Comparison of ENCODE assay signal across 8 mouse cellular contexts in genomic region chr16:45841806-45842205, GRCm38 (mm10).
DNase-seq lines count a peak whose midpoint lies in the region; ATAC-seq and TF ChIP-seq lines count a peak whose summit lies in the region.
"Had no signal": no experiment of that assay in that cellular context is flagged by ENCODE, and none has a peak within 500 bp of the region (broad histone marks: within the 10 kb centered on the region; RNA-seq: fewer than 3 reads in every experiment).

No protein-coding gene starts in this region.

- H3K36me3 ChIP-seq in kidney, embryonic 14.5 days (ENCODE audit: control insufficient read depth, insufficient read depth, low read length), result no peaks in the 10 kb centered on the region
- H3K36me3 ChIP-seq in embryonic facial prominence, embryonic 12.5 days, result no peaks in the 10 kb centered on the region
- H3K36me3 ChIP-seq in forebrain, embryonic 14.5 days (ENCODE audit: control insufficient read depth, insufficient read depth, low read length), result no peaks in the 10 kb centered on the region
- H3K36me3 ChIP-seq in lung, postnatal 0 days (ENCODE audit: insufficient read depth, low read length), result no peaks in the 10 kb centered on the region

- no peak overlapping the region for H3K27ac ChIP-seq in kidney, embryonic 14.5 days (ENCODE audit: low read depth, low read length)
- H3K27ac ChIP-seq in embryonic facial prominence, embryonic 12.5 days, result no peak overlapping the region
- no peak overlapping the region for H3K27ac ChIP-seq in forebrain, embryonic 14.5 days (ENCODE audit: low read depth, low read length)
- H3K27ac ChIP-seq in lung, postnatal 0 days (ENCODE audit: low read length), result peak overlapping the region; percentile 97

- H3K9ac ChIP-seq in kidney, embryonic 14.5 days (ENCODE audit: low read depth, low read length), result peak overlapping the region; percentile 68; the same call in 1 of the 2 replicates
- 0 out of 2 replicates have a peak overlapping the region, but pooled peaks have one; percentile 81 for H3K9ac ChIP-seq in embryonic facial prominence, embryonic 12.5 days
- H3K9ac ChIP-seq in forebrain, embryonic 14.5 days (ENCODE audit: low read length), result no peak overlapping the region
- H3K9ac ChIP-seq in lung, postnatal 0 days (replicated peaks; ENCODE audit: low read depth), result no peak overlapping the region

- no peak for TF ChIP-seq EP300 in lung, postnatal 0 days (IDR thresholded peaks at IDR 0.05)

- ATAC-seq in kidney, embryonic 14.5 days (ENCODE audit: low FRiP score, low TSS enrichment), result no peak
- no peak for ATAC-seq in embryonic facial prominence, embryonic 12.5 days (ENCODE audit: insufficient number of reproducible peaks, insufficient read depth, low FRiP score, low TSS enrichment)
- no peak for ATAC-seq in forebrain, embryonic 14.5 days
- no peak for ATAC-seq in lung, postnatal 0 days

- H3K4me1 ChIP-seq in kidney, embryonic 14.5 days (ENCODE audit: control insufficient read depth, insufficient read depth, low read length), result peaks cover 30% of the 10 kb centered on the region; the same call in 1 of the 2 replicates
- peaks cover 39% of the 10 kb centered on the region for H3K4me1 ChIP-seq in embryonic facial prominence, embryonic 12.5 days
- H3K4me1 ChIP-seq in forebrain, embryonic 14.5 days (ENCODE audit: control insufficient read depth, insufficient read depth, low read length), result peaks cover 11% of the 10 kb centered on the region
- H3K4me1 ChIP-seq in lung, postnatal 0 days (ENCODE audit: insufficient read depth, low read depth, low read length), result peaks cover 25% of the 10 kb centered on the region; the same call in 1 of the 2 replicates

- H3K4me2 ChIP-seq in kidney, embryonic 14.5 days (replicated peaks; ENCODE audit: low read depth, low read length), result peak overlapping the region; percentile 57
- peak overlapping the region; percentile 74 for H3K4me2 ChIP-seq in embryonic facial prominence, embryonic 12.5 days (replicated peaks)
- peak overlapping the region; percentile 95 for H3K4me2 ChIP-seq in forebrain, embryonic 14.5 days (ENCODE audit: low read length)
- H3K4me2 ChIP-seq in lung, postnatal 0 days (replicated peaks; ENCODE audit: low read depth, low read length), result peak overlapping the region; percentile 80

- no peak for TF ChIP-seq CTCF in lung, postnatal 0 days (IDR thresholded peaks at IDR 0.05)

- WGBS in kidney, embryonic 14.5 days, result 64% methylated on average over 3 of the region's 3 CpGs
- 85% methylated on average over 3 of the region's 3 CpGs for WGBS in embryonic facial prominence, embryonic 12.5 days
- WGBS in forebrain, embryonic 14.5 days, result 85% methylated on average over 3 of the region's 3 CpGs
- WGBS in lung, postnatal 0 days, result 57% methylated on average over 3 of the region's 3 CpGs

- H3K9me3 ChIP-seq in kidney, embryonic 14.5 days (ENCODE audit: control insufficient read depth, low read length), result no peaks in the 10 kb centered on the region
- no peaks in the 10 kb centered on the region for H3K9me3 ChIP-seq in embryonic facial prominence, embryonic 12.5 days
- no peaks in the 10 kb centered on the region for H3K9me3 ChIP-seq in forebrain, embryonic 14.5 days (replicated peaks; ENCODE audit: control insufficient read depth, low read length)
- H3K9me3 ChIP-seq in lung, postnatal 0 days (ENCODE audit: low read length), result no peaks in the 10 kb centered on the region

- H3K27me3 ChIP-seq in kidney, embryonic 14.5 days (ENCODE audit: control insufficient read depth, insufficient read depth, low read length), result no peaks in the 10 kb centered on the region
- no peaks in the 10 kb centered on the region for H3K27me3 ChIP-seq in embryonic facial prominence, embryonic 12.5 days
- no peaks in the 10 kb centered on the region for H3K27me3 ChIP-seq in forebrain, embryonic 14.5 days (replicated peaks; ENCODE audit: control insufficient read depth, insufficient read depth, low read length)
- H3K27me3 ChIP-seq in lung, postnatal 0 days (replicated peaks; ENCODE audit: insufficient read depth, low read length), result no peaks in the 10 kb centered on the region

- no peak for DNase-seq in kidney, postnatal 36 days
- DNase-seq in forebrain, embryonic 14.5 days (ENCODE audit: low spot score), result no peak
- DNase-seq in lung, postnatal 0 days (ENCODE audit: low spot score), result peak; percentile 61
- DNase-seq in adrenal gland, postnatal 36 days, result no peak
- no peak for DNase-seq in urinary bladder, postnatal 14 days (ENCODE audit: low spot score)
- DNase-seq: gastrocnemius, postnatal 36 days had no signal

- H3K4me3 ChIP-seq in kidney, embryonic 14.5 days (ENCODE audit: low read length), result peak overlapping the region; percentile 56; the same call in 1 of the 2 replicates
- peak overlapping the region; percentile 69 for H3K4me3 ChIP-seq in embryonic facial prominence, embryonic 12.5 days
- H3K4me3 ChIP-seq in forebrain, embryonic 14.5 days (ENCODE audit: low read depth, low read length), result no peak overlapping the region
- peak overlapping the region; percentile 65; the same call in 1 of the 2 replicates for H3K4me3 ChIP-seq in lung, postnatal 0 days (ENCODE audit: low read depth, low read length)

Comparison
In these comparisons a context has a peak if more than half of its experiments do, and no peak if none do; other contexts are left out.
1. H3K9ac ChIP-seq: peak in kidney, embryonic 14.5 days (single experiment) and embryonic facial prominence, embryonic 12.5 days (single experiment); none in forebrain, embryonic 14.5 days (single experiment) and lung, postnatal 0 days (single experiment).
2. Peak in every context shown above with its lines, with median percentiles within 50 percentile points of each other: H3K4me2 ChIP-seq.